Mouse (Mus musculus) CD4-positive, CD25-positive, alpha-beta regulatory T cell, adult 2 months (primary cell): ENCODE data around the gene Gm10436.
"Not testable (repeated sequence)": the region's sequence is repeated elsewhere in the genome, so short reads cannot be mapped to it uniquely, and the experiment has no call there.

Source experiments
- DNase-seq: peaks from one replicate; pipeline ENCODE4 v3.0.0-alpha.2; 2012; ENCODE audit warnings: low read depth, low spot score

The Gm10436 gene

DNA sequence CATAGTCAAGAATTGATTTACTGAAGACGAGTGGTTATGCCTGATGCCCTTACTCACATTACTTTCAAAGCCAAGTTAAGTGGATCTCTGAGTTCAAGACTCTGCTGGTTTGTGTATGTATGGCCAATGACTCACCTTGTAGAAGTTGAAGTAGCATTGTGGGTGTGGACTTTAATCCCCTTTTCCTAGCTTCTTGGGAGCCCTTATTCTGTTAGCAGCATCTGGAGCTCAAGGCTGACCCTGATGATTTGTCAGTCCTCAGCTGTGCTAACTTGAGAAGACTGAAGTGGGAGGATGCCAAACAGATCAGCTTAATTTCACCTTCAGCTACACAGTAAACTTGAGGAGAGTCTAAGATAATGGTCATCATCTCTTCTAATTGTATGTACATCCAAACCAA is at the start of gene Gm10436:
Gene Gm10436 (minus strand): TSS at position 101 of the 400 bp plus-strand sequence.
- not testable (repeated sequence) for DNase-seq

GRCm38 (mm10) chr12:88219445-88219844 is 37.5 kb upstream of the Gm10436 start:
- DNase-seq = no peak

GRCm38 (mm10) chr12:88218059-88218458 is 36.2 kb upstream of the Gm10436 start:
- not testable (repeated sequence) for DNase-seq

- DNase-seq = no peak
Measured at GRCm38 (mm10) chr12:88214641-88215040, 32.7 kb upstream of the Gm10436 start.

DNA sequence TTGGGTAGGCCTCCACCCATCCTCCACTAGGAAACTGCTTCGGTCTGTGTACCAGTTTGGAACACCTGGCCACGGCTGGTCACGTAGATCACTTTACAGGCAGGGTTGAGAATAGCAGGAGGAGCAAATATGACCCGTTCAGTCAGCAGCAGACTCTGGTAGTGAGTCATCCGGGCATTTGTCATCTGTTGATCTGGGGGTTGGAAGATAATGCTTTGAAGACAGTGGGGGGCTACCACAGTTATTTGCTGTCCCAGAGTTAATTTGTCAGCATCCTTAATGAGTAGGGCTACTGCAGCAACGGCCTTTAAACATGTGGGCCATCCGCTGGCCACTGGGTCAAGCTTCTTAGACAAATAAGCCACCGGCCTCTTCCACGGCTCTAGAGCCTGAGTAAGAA is 29.6 kb upstream of the Gm10436 start:
- DNase-seq = not testable (repeated sequence)

- DNase-seq = no peak
Measured at GRCm38 (mm10) chr12:88202856-88203255, 20.9 kb upstream of the Gm10436 start.
